Mouse (Mus musculus) ovary, adult 2 months (tissue): ENCODE results near the gene Acbd4. TPM values are rescaled to one million over a fixed set of nuclear protein-coding genes. Genes with fewer than 3 reads are reported as not detected.

ENCODE experiments used
- polyA plus RNA-seq: library from polyadenylated mRNA; depleted of rRNA; stranded (reverse); fragments of >200 nt; gene quantifications from 2 replicates; pipeline ENCODE4 v1.2.3, GENCODE M21; 2012; rRNA removed

The Acbd4 gene
- polyA plus RNA-seq, result 31.2 and 32.4 TPM in 2 replicates

GRCm38 (mm10) chr11:103101481-103101865 is at the start of gene Acbd4, which contains the start of gene Plcd3:
TSS of gene Acbd4 (plus strand) at chr11:103101682.
TSS of gene Plcd3 (minus strand) at chr11:103101658.

GRCm38 (mm10) chr11:103116008-103116818 is 14.7 kb downstream of the Acbd4 start, which contains the start of gene Hexim1:
TSS of gene Hexim1 (plus strand) at chr11:103116231.

GRCm38 (mm10) chr11:103131701-103132575 is 30.5 kb downstream of the Acbd4 start, which contains the start of gene Hexim2:
TSS of gene Hexim2 (plus strand) at chr11:103132429.

Other genes with a start within 250 kb of the Acbd4 start
- 125 and 137 TPM in 2 replicates for gene Eftud2, start 220.7 kb upstream of the Acbd4 start, polyA plus RNA-seq
- 1.8 and 2.0 TPM in 2 replicates for gene Ccdc103, start 220.5 kb upstream of the Acbd4 start, polyA plus RNA-seq
- gene Fam187a, start 216.5 kb upstream of the Acbd4 start, polyA plus RNA-seq, result 0.08 TPM in 1 of 2 replicates, not detected in the other
- gene Gfap, start 200.8 kb upstream of the Acbd4 start, polyA plus RNA-seq, result 1.0 TPM in 2 replicates
- gene Kif18b, start 176.6 kb upstream of the Acbd4 start, polyA plus RNA-seq, result 6.7 and 10.4 TPM in 2 replicates
- gene C1ql1, start 155.0 kb upstream of the Acbd4 start, polyA plus RNA-seq, result 1.3 and 2.5 TPM in 2 replicates
- gene Nmt1, start 73.5 kb upstream of the Acbd4 start, polyA plus RNA-seq, result 33.9 and 43.4 TPM in 2 replicates
- 163 and 210 TPM in 2 replicates for gene Dcakd, start 73.3 kb upstream of the Acbd4 start, polyA plus RNA-seq
- 21.9 and 23.8 TPM in 2 replicates for gene Plcd3, start within 50 bp of the Acbd4 start, polyA plus RNA-seq
- 18.9 and 19.4 TPM in 2 replicates for gene Hexim1, start 14.5 kb downstream of the Acbd4 start, polyA plus RNA-seq
- gene Hexim2, start 30.7 kb downstream of the Acbd4 start, polyA plus RNA-seq, result 7.4 and 9.3 TPM in 2 replicates
- gene Fmnl1, start 69.4 kb downstream of the Acbd4 start, polyA plus RNA-seq, result 4.5 and 4.9 TPM in 2 replicates
- gene 1700023F06Rik, start 106.9 kb downstream of the Acbd4 start, polyA plus RNA-seq, result 0.13 and 0.34 TPM in 2 replicates
- not detected in 2 replicates for gene Spata32, start 116.8 kb downstream of the Acbd4 start, polyA plus RNA-seq
- 14.6 and 15.5 TPM in 2 replicates for gene Map3k14, start 165.8 kb downstream of the Acbd4 start, polyA plus RNA-seq